Mouse (Mus musculus) ovary, postnatal 36 days (tissue): ENCODE results near the gene Rpl27a.

ENCODE experiments used
- DNase-seq: peaks from one replicate; pipeline ENCODE4 v3.0.0; 2022; ENCODE audit warnings: low spot score, mixed read lengths

Rpl27a gene

DNA sequence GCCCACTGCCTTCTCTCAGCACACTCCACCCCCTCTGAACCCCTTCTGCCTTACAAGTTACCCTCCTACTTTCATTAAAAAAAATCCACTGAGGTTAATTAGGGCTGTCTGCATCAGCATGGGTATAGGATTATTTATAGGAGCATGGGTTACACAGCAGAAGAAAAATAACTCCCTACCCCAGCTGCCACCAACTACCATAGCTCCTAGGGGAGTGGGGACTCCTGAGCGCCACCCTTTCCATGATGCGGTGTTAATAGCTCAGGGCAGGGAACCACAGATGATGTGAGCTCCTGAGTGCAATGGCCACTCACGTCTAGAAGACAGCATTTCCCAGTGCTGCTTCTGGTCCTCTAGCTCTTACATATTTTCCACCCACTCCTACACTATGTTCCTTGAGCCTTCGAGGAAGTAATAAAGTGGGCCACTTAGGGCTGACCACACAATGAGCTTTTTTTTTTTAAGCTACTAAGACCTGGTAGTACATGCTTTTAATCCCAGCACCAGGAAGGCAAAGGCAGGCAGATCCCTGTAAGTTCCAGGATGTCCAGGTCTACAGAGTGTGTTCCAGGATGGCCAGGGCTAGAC lies 44.9 kb downstream of the Rpl27a start:
- no peak for DNase-seq

DNA sequence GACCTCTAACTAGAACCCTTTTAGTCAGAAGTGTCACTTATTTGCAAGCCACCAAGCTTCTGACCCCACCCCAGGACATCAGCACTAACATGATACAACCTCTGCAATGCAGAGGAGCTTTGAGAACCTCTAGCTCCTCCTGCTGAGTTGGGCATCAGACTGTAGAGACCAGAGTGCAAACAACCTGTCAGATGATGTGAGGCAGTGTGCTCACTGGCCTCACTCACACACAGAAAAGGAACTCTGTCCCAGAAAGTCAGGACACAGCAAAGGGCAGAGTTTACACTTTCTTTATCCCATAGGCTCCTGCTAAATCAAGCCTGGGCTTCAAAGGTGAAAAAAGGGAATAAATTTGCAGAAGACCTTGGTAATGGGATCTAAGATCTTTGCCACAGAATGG lies 47.4 kb downstream of the Rpl27a start:
- no peak for DNase-seq

DNA sequence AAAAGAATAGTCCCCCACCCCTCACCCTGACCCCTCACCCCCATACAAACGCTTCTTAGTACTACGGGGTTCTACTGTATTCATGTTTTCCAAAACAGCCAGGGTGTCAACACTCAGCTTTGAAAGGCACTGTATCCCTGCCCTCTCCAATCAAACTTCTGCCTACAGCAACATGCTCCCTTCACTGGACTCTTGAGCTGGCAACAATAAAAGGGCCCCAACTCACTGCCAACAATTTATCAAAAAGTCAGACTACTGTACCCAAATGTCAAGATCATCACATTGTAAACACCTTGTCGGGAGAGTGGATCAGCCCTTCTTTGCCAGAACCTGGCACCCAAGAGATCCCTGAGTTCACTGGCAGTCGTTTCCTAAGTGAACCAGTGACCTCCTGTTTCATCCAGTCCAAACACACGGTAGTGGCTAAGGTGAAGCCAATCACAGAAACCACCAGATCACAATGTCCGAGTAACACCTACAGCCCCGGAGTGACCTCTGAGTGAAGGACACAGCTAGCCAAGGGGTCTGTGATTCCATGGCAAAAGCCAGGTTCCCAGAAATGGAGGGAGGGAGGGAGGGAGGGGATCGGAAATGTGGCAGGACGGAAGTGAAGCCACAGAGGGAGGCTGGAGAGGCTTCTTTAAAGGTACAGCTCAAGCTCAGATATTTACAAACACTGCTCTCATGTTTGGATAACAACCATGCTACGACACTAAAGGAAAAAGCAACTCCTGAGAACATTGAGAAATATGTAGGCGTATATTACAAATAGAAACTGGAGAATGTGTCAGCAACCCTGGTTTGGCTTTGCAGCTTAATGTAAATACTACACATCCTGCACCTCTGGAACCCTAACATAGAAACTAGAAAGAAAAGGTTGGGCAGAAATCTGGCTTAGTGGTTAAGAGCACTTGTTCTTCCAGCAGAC lies 48.2 kb downstream of the Rpl27a start:
- no peak for DNase-seq

DNA sequence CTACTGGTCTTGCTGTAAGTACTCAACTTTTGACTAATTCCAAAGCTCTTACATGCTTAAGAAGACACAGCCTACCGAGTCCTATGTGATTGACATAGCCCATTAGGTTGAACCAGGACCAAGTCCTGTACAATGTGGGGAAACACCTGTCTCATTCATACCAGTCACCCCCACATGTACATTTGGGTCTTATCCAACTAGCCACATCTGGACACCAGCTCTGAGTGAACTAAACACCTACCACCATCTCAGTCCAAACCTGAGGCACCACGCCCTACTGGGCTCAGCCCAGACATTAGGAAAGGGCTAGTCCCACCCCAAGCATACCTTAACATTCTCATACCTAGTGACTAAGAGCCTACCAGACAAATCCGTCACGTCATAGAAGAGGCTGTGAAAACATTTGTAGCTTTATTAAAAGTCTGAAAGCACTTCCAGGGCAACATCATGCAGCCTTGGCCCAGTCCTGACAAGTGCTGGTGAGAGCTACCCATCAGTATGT lies 49.5 kb downstream of the Rpl27a start:
- DNase-seq, result no peak
